Mouse (Mus musculus): ENCODE data around the gene Per3. TPM values are rescaled to one million over a fixed set of nuclear protein-coding genes. Genes with fewer than 3 reads are reported as not detected.

The Per3 gene
- polyA plus RNA-seq, 1 experiment from 2014 or later, result 6.9 TPM

DNA sequence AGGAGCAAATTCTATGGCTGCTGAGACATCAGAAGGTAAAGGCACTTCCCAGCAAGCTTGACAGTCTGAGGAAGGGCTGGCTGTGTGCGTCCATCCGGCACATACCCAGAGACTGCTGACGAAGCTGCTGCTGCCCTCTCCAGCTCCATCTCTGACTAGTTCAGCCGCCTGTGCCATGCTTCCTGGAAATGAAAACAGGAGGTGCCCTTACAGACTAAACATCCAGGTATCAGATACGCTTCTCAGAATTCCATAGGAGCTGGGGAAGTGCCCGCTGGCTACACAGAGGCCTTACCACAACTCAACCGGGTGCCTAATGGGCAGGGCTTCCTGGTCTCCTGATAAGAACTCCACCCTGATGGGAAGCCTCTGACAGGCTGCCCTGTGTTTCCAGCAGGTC lies 85.9 kb downstream of the Per3 start:
- Histone ChIP-seq H3K4me1 (ENCODE audit: control insufficient read depth, insufficient read depth, low read length) (peaks cover 2% of the 10 kb centered on the region; the same call in 1 of the 2 replicates), H3K27me3 (ENCODE audit: control insufficient read depth, insufficient read depth, low read length) (no peaks in the 10 kb centered on the region), H3K36me3 (ENCODE audit: control insufficient read depth, insufficient read depth) (no peaks in the 10 kb centered on the region), H3K4me3 (ENCODE audit: low read length) (no peak overlapping the region), H3K27ac (ENCODE audit: low read length) (no peak overlapping the region), H3K9ac (ENCODE audit: low read length) (no peak overlapping the region), H3K9me3 (replicated peaks; ENCODE audit: control insufficient read depth, low read length) (no peaks in the 10 kb centered on the region), H3K4me2 (ENCODE audit: low read depth, low read length) (no peak overlapping the region)
- ATAC-seq (replicated peaks; ENCODE audit: extremely low read depth, insufficient read depth, low FRiP score), result no peak
- WGBS, result 65% methylated on average over 7 of the region's 7 CpGs

DNA sequence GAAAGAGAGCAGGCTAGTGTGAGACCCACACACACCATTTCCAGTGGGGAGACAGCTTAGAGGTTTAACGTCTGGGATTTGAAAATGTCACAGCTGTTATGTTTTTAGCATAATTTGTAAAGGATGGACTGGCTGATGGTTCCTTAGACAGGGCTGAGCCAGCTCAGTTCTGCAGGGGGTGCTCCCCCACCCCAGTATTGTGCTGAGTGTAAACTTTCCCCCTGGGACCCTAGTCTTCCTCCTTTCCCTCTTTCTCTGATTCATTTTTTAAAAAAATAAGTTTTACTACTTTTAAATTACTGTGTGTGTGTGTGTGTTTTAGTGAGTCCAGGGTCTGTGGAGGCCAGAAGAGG lies 87.4 kb downstream of the Per3 start:
- ATAC-seq (replicated peaks; ENCODE audit: extremely low read depth, insufficient read depth, low FRiP score), result no peak
- Histone ChIP-seq H3K27ac (ENCODE audit: low read length) (no peak overlapping the region), H3K27me3 (ENCODE audit: control insufficient read depth, insufficient read depth, low read length) (no peaks in the 10 kb centered on the region), H3K9ac (ENCODE audit: low read length) (no peak overlapping the region), H3K9me3 (replicated peaks; ENCODE audit: control insufficient read depth, low read length) (no peaks in the 10 kb centered on the region), H3K4me3 (ENCODE audit: low read length) (no peak overlapping the region), H3K36me3 (ENCODE audit: control insufficient read depth, insufficient read depth) (no peaks in the 10 kb centered on the region), H3K4me2 (ENCODE audit: low read depth, low read length) (no peak overlapping the region), H3K4me1 (ENCODE audit: control insufficient read depth, insufficient read depth, low read length) (peaks cover 1% of the 10 kb centered on the region; the same call in 1 of the 2 replicates)
- WGBS, result 45% methylated on average over 1 of the region's 1 CpGs

DNA sequence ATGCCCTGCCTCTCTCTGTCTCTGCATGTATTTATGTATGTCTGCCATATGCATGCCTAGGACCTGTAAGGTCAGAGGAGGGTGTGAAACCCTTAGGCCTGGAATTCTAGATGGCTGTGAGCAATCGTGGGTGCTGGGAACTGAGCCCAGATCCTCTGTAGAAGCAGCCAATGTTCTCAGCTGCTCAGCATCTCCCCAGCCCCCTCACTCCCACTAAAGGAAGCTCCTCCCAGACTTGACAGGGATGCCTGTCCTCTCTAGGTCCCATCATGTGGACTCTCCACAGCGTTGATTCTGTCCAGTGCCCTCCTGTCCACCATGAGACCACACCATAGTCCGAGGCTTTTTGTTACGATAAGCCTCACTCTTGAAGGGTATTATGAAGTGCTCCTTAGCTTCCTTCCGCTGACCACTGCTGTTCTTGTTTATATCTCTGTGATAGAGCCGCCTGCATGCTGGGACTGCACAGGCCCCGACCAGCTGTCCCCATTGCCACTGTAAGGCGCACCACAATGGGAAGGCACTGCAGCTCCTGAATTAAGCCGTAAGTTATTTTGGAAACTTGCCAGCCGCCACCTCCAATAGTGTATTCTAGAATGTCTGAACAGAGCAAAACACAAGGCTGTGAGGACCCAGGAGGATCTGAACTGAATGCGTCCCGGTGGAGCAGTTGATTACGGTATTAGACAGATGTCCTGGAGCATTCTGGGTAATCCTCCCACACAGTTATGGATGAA lies 87.9 kb downstream of the Per3 start:
- Histone ChIP-seq H3K9me3 (replicated peaks; ENCODE audit: control insufficient read depth, low read length) (no peaks in the 10 kb centered on the region), H3K4me3 (ENCODE audit: low read length) (no peak overlapping the region), H3K4me2 (ENCODE audit: low read depth, low read length) (no peak overlapping the region), H3K9ac (ENCODE audit: low read length) (no peak overlapping the region), H3K36me3 (ENCODE audit: control insufficient read depth, insufficient read depth) (no peaks in the 10 kb centered on the region), H3K4me1 (ENCODE audit: control insufficient read depth, insufficient read depth, low read length) (no peaks in the 10 kb centered on the region), H3K27me3 (ENCODE audit: control insufficient read depth, insufficient read depth, low read length) (no peaks in the 10 kb centered on the region), H3K27ac (ENCODE audit: low read length) (no peak overlapping the region)
- ATAC-seq (replicated peaks; ENCODE audit: extremely low read depth, insufficient read depth, low FRiP score), result no peak
- 59% methylated on average over 13 of the region's 13 CpGs for WGBS

Other genes with a start within 250 kb of the Per3 start
- gene Errfi1, start 190.7 kb downstream of the Per3 start, polyA plus RNA-seq (2015; fragmentation: Nextera tagmentation; extraction: Ambion mirVana), result 12.8 and 13.9 TPM in 2 replicates
- gene Park7, start 130.2 kb downstream of the Per3 start, polyA plus RNA-seq (2015; fragmentation: Nextera tagmentation; extraction: Ambion mirVana), result 331 and 367 TPM in 2 replicates
- gene Tnfrsf9, start 130.1 kb downstream of the Per3 start, polyA plus RNA-seq (2015; fragmentation: Nextera tagmentation; extraction: Ambion mirVana), result 2.7 and 2.9 TPM in 2 replicates
- not detected in 2 replicates for gene Uts2, start 47.6 kb downstream of the Per3 start, polyA plus RNA-seq (2015; fragmentation: Nextera tagmentation; extraction: Ambion mirVana)
- gene Vamp3, start 13.3 kb upstream of the Per3 start, polyA plus RNA-seq (2015; fragmentation: Nextera tagmentation; extraction: Ambion mirVana), result 101 and 106 TPM in 2 replicates
- gene Gm13090, start 44.9 kb upstream of the Per3 start, polyA plus RNA-seq (2015; fragmentation: Nextera tagmentation; extraction: Ambion mirVana), result 0.20 TPM in 1 of 2 replicates, not detected in the other

Measured in heart, embryonic 16.5 days (tissue).